ENCODE assay signal across 18 mouse cellular contexts in genomic region chr3:121713151-121713701, GRCm38 (mm10). TPM values are rescaled to one million over a fixed set of nuclear protein-coding genes. Genes with fewer than 3 reads are reported as not detected.
A peak's percentile ranks its signal among the peaks of the same experiment; 100 is the strongest.
DNase-seq lines count a peak whose midpoint lies in the region; ATAC-seq and TF ChIP-seq lines count a peak whose summit lies in the region.
"Had no signal": no experiment of that assay in that cellular context is flagged by ENCODE, and none has a peak within 500 bp of the region (broad histone marks: within the 10 kb centered on the region; RNA-seq: fewer than 3 reads in every experiment).

No protein-coding gene starts in this region.

- 0 out of 2 replicates have a peak, but pooled peaks have one; percentile 30 for TF ChIP-seq EP300 in lung, postnatal 0 days (IDR thresholded peaks at IDR 0.05)

- H3K36me3 ChIP-seq in heart, embryonic 11.5 days (ENCODE audit: control insufficient read depth, insufficient read depth, low read length), result no peaks in the 10 kb centered on the region
- H3K36me3 ChIP-seq in lung, postnatal 0 days (ENCODE audit: insufficient read depth, low read length), result no peaks in the 10 kb centered on the region
- no peaks in the 10 kb centered on the region for H3K36me3 ChIP-seq in heart, embryonic 15.5 days
- no peaks in the 10 kb centered on the region for H3K36me3 ChIP-seq in stomach, embryonic 15.5 days
- H3K36me3 ChIP-seq: midbrain, embryonic 12.5 days had no signal

- H3K27ac ChIP-seq in heart, embryonic 11.5 days (ENCODE audit: low read depth, low read length), result no peak overlapping the region
- H3K27ac ChIP-seq in lung, postnatal 0 days (ENCODE audit: low read length), result no peak overlapping the region
- H3K27ac ChIP-seq in heart, embryonic 15.5 days, result no peak overlapping the region; the same call in 1 of the 2 replicates
- peak overlapping the region; percentile 57; the same call in 1 of the 2 replicates for H3K27ac ChIP-seq in stomach, embryonic 15.5 days
- H3K27ac ChIP-seq: heart, adult 2 months; midbrain, embryonic 12.5 days had no signal

- 23% methylated on average over 17 of the region's 17 CpGs for WGBS in heart, embryonic 11.5 days (ENCODE audit: insufficient replicate concordance)
- 13% methylated on average over 17 of the region's 17 CpGs for WGBS in lung, postnatal 0 days
- WGBS in lung, adult 2 months, result 16% methylated on average over 17 of the region's 17 CpGs
- 21% methylated on average over 17 of the region's 17 CpGs for WGBS in heart, embryonic 15.5 days
- 28% methylated on average over 17 of the region's 17 CpGs for WGBS in stomach, embryonic 15.5 days

- intact Hi-C loops in heart, postnatal 36 days (cut with DNase I), result no loop called here

- ATAC-seq in heart, embryonic 11.5 days (replicated peaks; ENCODE audit: insufficient number of reproducible peaks, low FRiP score, low TSS enrichment), result no peak
- peak; percentile 73 for ATAC-seq in lung, postnatal 0 days
- no peak for ATAC-seq in heart, embryonic 15.5 days (replicated peaks; ENCODE audit: insufficient number of reproducible peaks, insufficient read depth, low FRiP score, low read depth)
- ATAC-seq in stomach, embryonic 15.5 days (ENCODE audit: insufficient read depth, low FRiP score, low read depth), result peak; percentile 78

- peak overlapping the region; percentile 9; the same call in 1 of the 2 replicates for H3K4me3 ChIP-seq in heart, embryonic 11.5 days (ENCODE audit: low read depth, low read length)
- H3K4me3 ChIP-seq in lung, postnatal 0 days (ENCODE audit: low read depth, low read length), result no peak overlapping the region
- H3K4me3 ChIP-seq in lung, adult 2 months (replicated peaks; ENCODE audit: extremely low read depth, low read depth, low read length), result no peak overlapping the region
- no peak overlapping the region for H3K4me3 ChIP-seq in heart, embryonic 15.5 days
- no peak overlapping the region for H3K4me3 ChIP-seq in stomach, embryonic 15.5 days (replicated peaks)
- H3K4me3 ChIP-seq: heart, adult 2 months; midbrain, embryonic 12.5 days had no signal

- no peak for TF ChIP-seq CTCF in lung, postnatal 0 days (IDR thresholded peaks at IDR 0.05)
- no peak for TF ChIP-seq CTCF in lung, adult 2 months (IDR thresholded peaks at IDR 0.05; ENCODE audit: insufficient read depth, low read length)

- peak overlapping the region; percentile 49 for H3K4me2 ChIP-seq in heart, embryonic 11.5 days
- H3K4me2 ChIP-seq in lung, postnatal 0 days (replicated peaks; ENCODE audit: low read depth, low read length), result 0 out of 2 replicates have a peak overlapping the region, but pooled peaks have one; percentile 11
- H3K4me2 ChIP-seq in heart, embryonic 15.5 days, result peak overlapping the region; percentile 37
- peak overlapping the region; percentile 21; the same call in 1 of the 2 replicates for H3K4me2 ChIP-seq in stomach, embryonic 15.5 days
- H3K4me2 ChIP-seq: midbrain, embryonic 12.5 days had no signal

- H3K27me3 ChIP-seq in heart, embryonic 11.5 days (ENCODE audit: control insufficient read depth, insufficient read depth, low read length), result no peaks in the 10 kb centered on the region
- no peaks in the 10 kb centered on the region for H3K27me3 ChIP-seq in lung, postnatal 0 days (replicated peaks; ENCODE audit: insufficient read depth, low read length)
- H3K27me3 ChIP-seq in heart, embryonic 15.5 days, result no peaks in the 10 kb centered on the region
- H3K27me3 ChIP-seq in stomach, embryonic 15.5 days (replicated peaks), result no peaks in the 10 kb centered on the region

- DNase-seq in heart, postnatal 36 days, result no peak
- peak; percentile 55 for DNase-seq in lung, postnatal 0 days (ENCODE audit: low spot score)
- DNase-seq in lung, adult 2 months, result no peak
- no peak for DNase-seq in T-cell, adult 2 months (ENCODE audit: low spot score)
- no peak for DNase-seq in embryo, embryonic 9.5 days (ENCODE audit: extremely low spot score)
- DNase-seq: B cell, adult 2 months; cerebellum, adult 9-10 months; kidney, postnatal 10 days; thymus, adult 2 months had no signal

- TF ChIP-seq POLR2A in lung, adult 2 months (IDR thresholded peaks at IDR 0.05; ENCODE audit: borderline replicate concordance, extremely low read depth, low read depth, low read length), result no peak

- H3K4me1 ChIP-seq in heart, embryonic 11.5 days (ENCODE audit: control insufficient read depth, insufficient read depth, low read length), result peaks cover 20% of the 10 kb centered on the region
- 0 out of 2 replicates have a peak, but pooled peaks cover 6% of the 10 kb centered on the region for H3K4me1 ChIP-seq in lung, postnatal 0 days (ENCODE audit: insufficient read depth, low read depth, low read length)
- H3K4me1 ChIP-seq in lung, adult 2 months (ENCODE audit: control insufficient read depth, insufficient read depth, low read length), result no peaks in the 10 kb centered on the region
- peaks cover 29% of the 10 kb centered on the region for H3K4me1 ChIP-seq in heart, embryonic 15.5 days (replicated peaks)
- peaks cover 12% of the 10 kb centered on the region; the same call in 1 of the 2 replicates for H3K4me1 ChIP-seq in stomach, embryonic 15.5 days

- H3K9ac ChIP-seq in heart, embryonic 11.5 days (ENCODE audit: low read depth, low read length), result 0 out of 2 replicates have a peak overlapping the region, but pooled peaks have one; percentile 1
- no peak overlapping the region for H3K9ac ChIP-seq in lung, postnatal 0 days (replicated peaks; ENCODE audit: low read depth)
- H3K9ac ChIP-seq in heart, embryonic 15.5 days, result no peak overlapping the region
- no peak overlapping the region for H3K9ac ChIP-seq in stomach, embryonic 15.5 days
- H3K9ac ChIP-seq: midbrain, embryonic 12.5 days had no signal

- no peaks in the 10 kb centered on the region for H3K9me3 ChIP-seq in heart, embryonic 11.5 days (replicated peaks; ENCODE audit: control insufficient read depth, low read length)
- no peaks in the 10 kb centered on the region for H3K9me3 ChIP-seq in lung, postnatal 0 days (ENCODE audit: low read length)
- no peaks in the 10 kb centered on the region for H3K9me3 ChIP-seq in heart, embryonic 15.5 days (replicated peaks)
- H3K9me3 ChIP-seq in stomach, embryonic 15.5 days, result no peaks in the 10 kb centered on the region
- H3K9me3 ChIP-seq: midbrain, embryonic 12.5 days had no signal

RNA-seq across cellular contexts. Expression of gene F3, which starts 10.1 kb away (rescaled TPM):
- polyA plus RNA-seq in heart, embryonic 11.5 days (2014; fragmentation: Nextera tagmentation; extraction: Ambion mirVana), result 7.8 and 9.7 TPM in 2 replicates
- 10 to 100 TPM; 23.7 to 30.5 TPM for total RNA-seq in heart, postnatal 36 days (2021)
- 99.3 and 129 TPM in 2 replicates for polyA plus RNA-seq in lung, postnatal 0 days (2015; fragmentation: Nextera tagmentation; extraction: Ambion mirVana)
- 35.4 and 42.7 TPM in 2 replicates for polyA plus RNA-seq in lung, adult 2 months (2012; rRNA removed)
- 7.7 and 10.7 TPM in 2 replicates for polyA plus RNA-seq in heart, embryonic 15.5 days (2015; fragmentation: Nextera tagmentation; extraction: Ambion mirVana)
- polyA plus RNA-seq in stomach, embryonic 15.5 days (2015; fragmentation: Nextera tagmentation; extraction: Ambion mirVana), result 30.9 and 31.5 TPM in 2 replicates

RNA-seq across cellular contexts. Expression of gene 4930432M17Rik, which starts 42.7 kb away (rescaled TPM):
- not detected in 2 replicates for polyA plus RNA-seq in heart, embryonic 11.5 days (2014; fragmentation: Nextera tagmentation; extraction: Ambion mirVana)
- total RNA-seq in heart, postnatal 36 days (2021), result not detected
- polyA plus RNA-seq in lung, postnatal 0 days (2015; fragmentation: Nextera tagmentation; extraction: Ambion mirVana), result not detected in 2 replicates
- polyA plus RNA-seq in lung, adult 2 months (2012; rRNA removed), result not detected in 2 replicates
- not detected in 2 replicates for polyA plus RNA-seq in heart, embryonic 15.5 days (2015; fragmentation: Nextera tagmentation; extraction: Ambion mirVana)
- not detected in 2 replicates for polyA plus RNA-seq in stomach, embryonic 15.5 days (2015; fragmentation: Nextera tagmentation; extraction: Ambion mirVana)
- total RNA-seq: heart, adult 2 months; left cerebral cortex, adult 18-20 months; liver, adult 2 months; neutrophil, adult 5-6 weeks had no signal
- polyA plus RNA-seq: frontal cortex, adult 2 months; heart, adult 2 months; liver, adult 2 months; midbrain, embryonic 12.5 days; thymus, adult 2 months had no signal

Comparison
In these comparisons a context has a peak if more than half of its experiments do, and no peak if none do; other contexts are left out.
1. ATAC-seq: peak in lung, postnatal 0 days (single experiment) and stomach, embryonic 15.5 days (single experiment); none in heart, embryonic 11.5 days (single experiment) and heart, embryonic 15.5 days (single experiment).
2. Peak in every context shown above with its lines, with median percentiles within 50 percentile points of each other: H3K4me2 ChIP-seq.